9 mouse cellular contexts compared by ENCODE assay signal in genomic region chr12:104067549-104067948, GRCm38 (mm10). TPM values are rescaled to one million over a fixed set of nuclear protein-coding genes. Genes with fewer than 3 reads are reported as not detected.
A peak's percentile ranks its signal among the peaks of the same experiment; 100 is the strongest.
DNase-seq lines count a peak whose midpoint lies in the region; ATAC-seq and TF ChIP-seq lines count a peak whose summit lies in the region.
"Had no signal": no experiment of that assay in that cellular context is flagged by ENCODE, and none has a peak within 500 bp of the region (broad histone marks: within the 10 kb centered on the region; RNA-seq: fewer than 3 reads in every experiment).

No protein-coding gene starts in this region.

- peaks cover 7% of the 10 kb centered on the region for H3K4me1 ChIP-seq in embryonic fibroblast, embryonic 13.5 days (ENCODE audit: control insufficient read depth, insufficient read depth, low read length)
- no peaks in the 10 kb centered on the region for H3K4me1 ChIP-seq in heart, embryonic 15.5 days (replicated peaks)
- no peaks in the 10 kb centered on the region for H3K4me1 ChIP-seq in kidney, postnatal 0 days (replicated peaks; ENCODE audit: insufficient read depth, low read length)
- no peaks in the 10 kb centered on the region for H3K4me1 ChIP-seq in lung, embryonic 14.5 days (ENCODE audit: insufficient read depth)

- peak; percentile 52 for DNase-seq in CD4-positive helper T cell, adult 2 months (ENCODE audit: low read depth, low spot score)
- DNase-seq in adrenal gland, postnatal 36 days: peak; percentile 52 to 76
- peak; percentile 79 for DNase-seq in kidney, postnatal 0 days (ENCODE audit: low spot score)
- peak; percentile 84 for DNase-seq in lung, embryonic 14.5 days
- DNase-seq in ovary, adult 18-20 months (ENCODE audit: low spot score): peak; percentile 53

- 0 out of 2 replicates have a peak, but pooled peaks have one; percentile 23 for TF ChIP-seq POLR2A in embryonic fibroblast, embryonic 13.5 days (IDR thresholded peaks at IDR 0.05; ENCODE audit: low read depth, low read length)

- 26% methylated on average over 4 of the region's 4 CpGs for WGBS in heart, embryonic 15.5 days
- 38% methylated on average over 4 of the region's 4 CpGs for WGBS in kidney, postnatal 0 days
- WGBS in lung, embryonic 14.5 days: 26% methylated on average over 4 of the region's 4 CpGs

- peak overlapping the region; percentile 43 for H3K4me2 ChIP-seq in heart, embryonic 15.5 days
- peak overlapping the region; percentile 43 for H3K4me2 ChIP-seq in kidney, postnatal 0 days (ENCODE audit: low read length)
- peak overlapping the region; percentile 46 for H3K4me2 ChIP-seq in lung, embryonic 14.5 days

- no peak for ATAC-seq in heart, embryonic 15.5 days (replicated peaks; ENCODE audit: insufficient number of reproducible peaks, insufficient read depth, low FRiP score, low read depth)
- 0 out of 2 replicates have a peak, but pooled peaks have one; percentile 59 for ATAC-seq in kidney, postnatal 0 days (replicated peaks; ENCODE audit: low FRiP score, low read depth)
- ATAC-seq in lung, embryonic 14.5 days (ENCODE audit: insufficient read depth): peak; percentile 84
- no peak for ATAC-seq in erythroblast, adult 5-6 weeks (replicated peaks; ENCODE audit: low FRiP score, poor library complexity, severe bottlenecking)

- H3K9me3 ChIP-seq in heart, embryonic 15.5 days (replicated peaks): no peaks in the 10 kb centered on the region
- no peaks in the 10 kb centered on the region for H3K9me3 ChIP-seq in kidney, postnatal 0 days (replicated peaks; ENCODE audit: low read length)
- H3K9me3 ChIP-seq in lung, embryonic 14.5 days (ENCODE audit: low read depth, low read length): no peaks in the 10 kb centered on the region

- no peak for TF ChIP-seq CTCF in embryonic fibroblast, embryonic 13.5 days (IDR thresholded peaks at IDR 0.05; ENCODE audit: borderline replicate concordance, insufficient read depth, low read length)
- no peak for TF ChIP-seq CTCF in kidney, postnatal 0 days (IDR thresholded peaks at IDR 0.05; ENCODE audit: low read depth)
- TF ChIP-seq CTCF in lung, embryonic 14.5 days (IDR thresholded peaks at IDR 0.05; ENCODE audit: low read depth): no peak

- H3K36me3 ChIP-seq in heart, embryonic 15.5 days: no peaks in the 10 kb centered on the region
- no peaks in the 10 kb centered on the region for H3K36me3 ChIP-seq in kidney, postnatal 0 days (ENCODE audit: insufficient read depth, low read length)
- no peaks in the 10 kb centered on the region for H3K36me3 ChIP-seq in lung, embryonic 14.5 days (ENCODE audit: insufficient read depth)

- peaks cover 2% of the 10 kb centered on the region; the same call in 1 of the 2 replicates for H3K27me3 ChIP-seq in heart, embryonic 15.5 days
- H3K27me3 ChIP-seq in kidney, postnatal 0 days (ENCODE audit: insufficient read depth, low read length): no peaks in the 10 kb centered on the region
- no peaks in the 10 kb centered on the region for H3K27me3 ChIP-seq in lung, embryonic 14.5 days (ENCODE audit: insufficient read depth, low read length)

- peak overlapping the region; percentile 84 for H3K27ac ChIP-seq in embryonic fibroblast, embryonic 13.5 days (ENCODE audit: insufficient read depth, low read length)
- H3K27ac ChIP-seq in heart, embryonic 15.5 days: 0 out of 2 replicates have a peak overlapping the region, but pooled peaks have one; percentile 20
- no peak overlapping the region for H3K27ac ChIP-seq in kidney, postnatal 0 days
- H3K27ac ChIP-seq in lung, embryonic 14.5 days (ENCODE audit: low read depth): peak overlapping the region; percentile 18; the same call in 1 of the 2 replicates

- H3K4me3 ChIP-seq in embryonic fibroblast, embryonic 13.5 days (ENCODE audit: insufficient read depth, low read length): no peak overlapping the region
- H3K4me3 ChIP-seq in heart, embryonic 15.5 days: peak overlapping the region; percentile 33
- H3K4me3 ChIP-seq in kidney, postnatal 0 days (replicated peaks; ENCODE audit: low read depth, low read length): no peak overlapping the region; the same call in 1 of the 2 replicates
- H3K4me3 ChIP-seq in lung, embryonic 14.5 days (ENCODE audit: low read depth, low read length): peak overlapping the region; percentile 19; the same call in 1 of the 2 replicates

- no peak overlapping the region for H3K9ac ChIP-seq in heart, embryonic 15.5 days
- no peak overlapping the region for H3K9ac ChIP-seq in kidney, postnatal 0 days (ENCODE audit: low read depth, low read length)
- no peak overlapping the region for H3K9ac ChIP-seq in lung, embryonic 14.5 days

RNA-seq across cellular contexts. Expression of gene Serpina12, which starts 23.3 kb away (rescaled TPM):
- under 1 TPM; 0.26 to 0.33 TPM for total RNA-seq in adrenal gland, postnatal 36 days (2021)
- not detected in 2 replicates for polyA plus RNA-seq in embryonic fibroblast, embryonic 13.5 days (2011; ENCODE audit: insufficient read length, low read depth, missing spikeins)
- not detected in 2 replicates for polyA plus RNA-seq in heart, embryonic 15.5 days (2015; fragmentation: Nextera tagmentation; extraction: Ambion mirVana)
- polyA plus RNA-seq in kidney, postnatal 0 days (2015; fragmentation: Nextera tagmentation; extraction: Ambion mirVana): not detected in 2 replicates
- polyA plus RNA-seq in lung, embryonic 14.5 days (2014; fragmentation: Nextera tagmentation; extraction: Ambion mirVana): not detected in 2 replicates
- not detected in 2 replicates for total RNA-seq in erythroblast, adult 5-6 weeks (2015; ENCODE audit: low replicate concordance)
- total RNA-seq in erythroblast, adult 5-6 weeks (2017; ENCODE audit: low replicate concordance): not detected in 2 replicates
- total RNA-seq: neutrophil, adult 5-6 weeks had no signal

RNA-seq across cellular contexts. Expression of gene Serpina5, which starts 33.4 kb away (rescaled TPM):
- total RNA-seq in adrenal gland, postnatal 36 days (2021): under 1 TPM in 1 of 2 experiments, not detected in 1; 0.13 TPM
- polyA plus RNA-seq in embryonic fibroblast, embryonic 13.5 days (2011; ENCODE audit: insufficient read length, low read depth, missing spikeins): not detected in 2 replicates
- not detected in 2 replicates for polyA plus RNA-seq in heart, embryonic 15.5 days (2015; fragmentation: Nextera tagmentation; extraction: Ambion mirVana)
- polyA plus RNA-seq in kidney, postnatal 0 days (2015; fragmentation: Nextera tagmentation; extraction: Ambion mirVana): not detected in 2 replicates
- polyA plus RNA-seq in lung, embryonic 14.5 days (2014; fragmentation: Nextera tagmentation; extraction: Ambion mirVana): not detected in 2 replicates
- not detected in 2 replicates for total RNA-seq in erythroblast, adult 5-6 weeks (2015; ENCODE audit: low replicate concordance)
- total RNA-seq in erythroblast, adult 5-6 weeks (2017; ENCODE audit: low replicate concordance): not detected in 2 replicates
- total RNA-seq: neutrophil, adult 5-6 weeks had no signal

RNA-seq across cellular contexts. Expression of gene Serpina3a, which starts 45.0 kb away (rescaled TPM):
- total RNA-seq in adrenal gland, postnatal 36 days (2021): not detected
- polyA plus RNA-seq in embryonic fibroblast, embryonic 13.5 days (2011; ENCODE audit: insufficient read length, low read depth, missing spikeins): not detected in 2 replicates
- not detected in 2 replicates for polyA plus RNA-seq in heart, embryonic 15.5 days (2015; fragmentation: Nextera tagmentation; extraction: Ambion mirVana)
- not detected in 2 replicates for polyA plus RNA-seq in kidney, postnatal 0 days (2015; fragmentation: Nextera tagmentation; extraction: Ambion mirVana)
- not detected in 2 replicates for polyA plus RNA-seq in lung, embryonic 14.5 days (2014; fragmentation: Nextera tagmentation; extraction: Ambion mirVana)
- not detected in 2 replicates for total RNA-seq in erythroblast, adult 5-6 weeks (2015; ENCODE audit: low replicate concordance)
- total RNA-seq in erythroblast, adult 5-6 weeks (2017; ENCODE audit: low replicate concordance): not detected in 2 replicates
- total RNA-seq: neutrophil, adult 5-6 weeks had no signal

RNA-seq across cellular contexts. Expression of gene Serpina9, which starts 54.0 kb away (rescaled TPM):
- not detected for total RNA-seq in adrenal gland, postnatal 36 days (2021)
- not detected in 2 replicates for polyA plus RNA-seq in embryonic fibroblast, embryonic 13.5 days (2011; ENCODE audit: insufficient read length, low read depth, missing spikeins)
- polyA plus RNA-seq in heart, embryonic 15.5 days (2015; fragmentation: Nextera tagmentation; extraction: Ambion mirVana): 0.18 and 0.33 TPM in 2 replicates
- polyA plus RNA-seq in kidney, postnatal 0 days (2015; fragmentation: Nextera tagmentation; extraction: Ambion mirVana): 0.04 TPM in 1 of 2 replicates, not detected in the other
- not detected in 2 replicates for polyA plus RNA-seq in lung, embryonic 14.5 days (2014; fragmentation: Nextera tagmentation; extraction: Ambion mirVana)
- total RNA-seq in erythroblast, adult 5-6 weeks (2015; ENCODE audit: low replicate concordance): not detected in 2 replicates
- total RNA-seq in erythroblast, adult 5-6 weeks (2017; ENCODE audit: low replicate concordance): not detected in 2 replicates
- total RNA-seq: neutrophil, adult 5-6 weeks had no signal

Comparison
In these comparisons a context has a peak if more than half of its experiments do, and no peak if none do; other contexts are left out.
1. H3K4me3 ChIP-seq: peak in heart, embryonic 15.5 days (single experiment) and lung, embryonic 14.5 days (single experiment); none in embryonic fibroblast, embryonic 13.5 days (single experiment) and kidney, postnatal 0 days (single experiment).
2. ATAC-seq: peak in kidney, postnatal 0 days (single experiment) and lung, embryonic 14.5 days (single experiment); none in heart, embryonic 15.5 days (single experiment) and erythroblast, adult 5-6 weeks (single experiment).
3. Peak in every context shown above with its lines, with median percentiles within 50 percentile points of each other: DNase-seq and H3K4me2 ChIP-seq.